Mouse (Mus musculus): Measurements from ENCODE around the gene Dvl2.
A peak's percentile ranks its signal among the peaks of the same experiment; 100 is the strongest.
"Not testable (repeated sequence)": the region's sequence is repeated elsewhere in the genome, so short reads cannot be mapped to it uniquely, and the experiment has no call there.

Dvl2 gene

GRCm38 (mm10) chr11:70000396-70000898, at the start of gene Dvl2:
Dvl2 (plus strand) TSS chr11:70000595.
- peak; percentile 76 to 88 for DNase-seq (ENCODE audit: low spot score in 2 of 2)

- no peak for DNase-seq (ENCODE audit: low spot score in 2 of 2)
Observed at GRCm38 (mm10) chr11:69950807-69951459, 49.5 kb upstream of the Dvl2 start.

- DNase-seq (ENCODE audit: low spot score in 2 of 2), result no peak
Observed at GRCm38 (mm10) chr11:69952274-69952673, 48.1 kb upstream of the Dvl2 start.

- no peak for DNase-seq (ENCODE audit: low spot score in 2 of 2)
Observed at GRCm38 (mm10) chr11:69953267-69953915, 47.0 kb upstream of the Dvl2 start.

- DNase-seq (ENCODE audit: low spot score in 2 of 2), result not testable (repeated sequence)
Observed at GRCm38 (mm10) chr11:69955618-69956017, 44.8 kb upstream of the Dvl2 start.

GRCm38 (mm10) chr11:69956218-69956617, 44.2 kb upstream of the Dvl2 start:
- no peak for DNase-seq (ENCODE audit: low spot score in 2 of 2)

GRCm38 (mm10) chr11:69960616-69961015, 39.8 kb upstream of the Dvl2 start:
- DNase-seq (ENCODE audit: low spot score in 2 of 2), result no peak

- DNase-seq (ENCODE audit: low spot score in 2 of 2), result no peak
Observed at GRCm38 (mm10) chr11:69961841-69962240, 38.6 kb upstream of the Dvl2 start.

- no peak for DNase-seq (ENCODE audit: low spot score in 2 of 2)
Observed at GRCm38 (mm10) chr11:69964650-69965270, 35.6 kb upstream of the Dvl2 start, which contains the start of gene Cldn7. Cldn7 (plus strand) TSS chr11:69964779.

- no peak for DNase-seq (ENCODE audit: low spot score in 2 of 2)
Observed at GRCm38 (mm10) chr11:69965271-69966005, 35.0 kb upstream of the Dvl2 start.

GRCm38 (mm10) chr11:69966006-69966859, 34.2 kb upstream of the Dvl2 start:
- DNase-seq (ENCODE audit: low spot score in 2 of 2), result no peak

GRCm38 (mm10) chr11:69966860-69967517, 33.4 kb upstream of the Dvl2 start:
- DNase-seq (ENCODE audit: low spot score in 2 of 2), result no peak

GRCm38 (mm10) chr11:69968793-69969192, 31.6 kb upstream of the Dvl2 start:
- no peak for DNase-seq (ENCODE audit: low spot score in 2 of 2)

- no peak for DNase-seq (ENCODE audit: low spot score in 2 of 2)
Observed at GRCm38 (mm10) chr11:69970222-69970621, 30.2 kb upstream of the Dvl2 start.

- DNase-seq (ENCODE audit: low spot score in 2 of 2), result no peak
Observed at GRCm38 (mm10) chr11:69970775-69971174, 29.6 kb upstream of the Dvl2 start.

GRCm38 (mm10) chr11:69974907-69975306, 25.5 kb upstream of the Dvl2 start:
- no peak for DNase-seq (ENCODE audit: low spot score in 2 of 2)

GRCm38 (mm10) chr11:69976271-69976670, 24.1 kb upstream of the Dvl2 start:
- DNase-seq (ENCODE audit: low spot score in 2 of 2), result no peak

- DNase-seq (ENCODE audit: low spot score in 2 of 2), result no peak
Observed at GRCm38 (mm10) chr11:69979827-69980195, 20.6 kb upstream of the Dvl2 start.

- peak; percentile 97 to 99 for DNase-seq (ENCODE audit: low spot score in 2 of 2)
Observed at GRCm38 (mm10) chr11:69980196-69981140, 19.9 kb upstream of the Dvl2 start.

Measured in cerebellum, postnatal 4 days (tissue).